Mouse (Mus musculus): ENCODE data around the gene Folr1.

Folr1 gene

DNA sequence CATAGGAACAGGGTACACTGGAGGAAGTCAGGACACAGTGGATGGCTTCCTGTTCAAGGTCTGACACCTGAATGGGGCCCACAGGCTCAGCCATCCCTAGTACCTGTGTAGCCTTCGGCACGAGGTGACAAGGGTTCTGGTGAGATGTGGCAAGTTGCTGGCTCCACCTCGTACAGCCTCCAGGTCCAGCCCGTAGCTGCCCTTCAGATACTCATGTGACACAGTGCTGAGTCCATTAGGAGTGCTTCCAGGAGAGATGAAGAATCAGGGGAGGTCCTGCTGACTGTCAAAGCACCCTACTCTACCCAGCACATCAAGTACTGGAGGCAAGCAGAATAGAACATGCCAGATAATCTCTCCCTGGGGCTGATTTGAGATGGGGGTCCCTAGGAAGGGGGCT lies 38.2 kb downstream of the Folr1 start:
- DNase-seq (ENCODE audit: low spot score), result no peak

DNA sequence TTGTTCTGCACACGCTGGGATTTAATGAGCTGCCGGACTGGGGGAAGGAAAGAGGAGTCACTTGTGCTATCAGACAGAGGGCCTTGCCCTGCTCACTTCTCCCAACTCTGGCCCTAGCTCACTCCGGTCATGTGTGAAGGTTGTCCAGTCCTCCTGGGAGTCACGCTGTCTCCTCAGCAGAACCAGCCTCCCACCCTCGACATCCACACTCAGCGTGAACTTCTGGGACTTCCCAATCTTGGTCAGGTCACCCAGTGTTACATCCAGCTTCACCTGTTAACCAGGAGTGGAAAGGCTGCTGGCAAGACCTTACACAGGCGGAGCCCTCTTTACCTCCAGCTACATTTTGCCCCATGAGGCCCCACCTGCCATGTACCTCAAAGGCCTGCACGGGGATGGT lies 39.2 kb downstream of the Folr1 start:
- no peak for DNase-seq (ENCODE audit: low spot score)

DNA sequence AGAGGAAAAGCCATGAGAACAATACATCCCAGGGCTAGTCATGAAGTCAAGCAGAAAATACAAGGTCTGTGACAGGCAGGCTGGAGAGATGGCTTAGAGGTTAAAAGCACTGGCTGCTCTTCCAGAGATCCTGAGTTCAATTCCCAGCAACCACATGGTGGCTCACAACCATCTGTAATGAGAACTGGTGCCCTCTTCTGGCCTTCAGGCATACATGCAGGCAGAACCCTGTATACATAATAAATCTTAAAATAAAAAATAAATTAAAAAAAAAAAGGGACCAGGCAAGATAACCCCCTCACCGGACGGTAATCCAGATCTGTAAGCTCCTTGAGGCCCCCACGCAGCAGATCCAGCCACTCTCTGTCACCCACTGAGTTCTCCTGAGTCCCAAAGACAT lies 40.2 kb downstream of the Folr1 start:
- no peak for DNase-seq (ENCODE audit: low spot score)

DNA sequence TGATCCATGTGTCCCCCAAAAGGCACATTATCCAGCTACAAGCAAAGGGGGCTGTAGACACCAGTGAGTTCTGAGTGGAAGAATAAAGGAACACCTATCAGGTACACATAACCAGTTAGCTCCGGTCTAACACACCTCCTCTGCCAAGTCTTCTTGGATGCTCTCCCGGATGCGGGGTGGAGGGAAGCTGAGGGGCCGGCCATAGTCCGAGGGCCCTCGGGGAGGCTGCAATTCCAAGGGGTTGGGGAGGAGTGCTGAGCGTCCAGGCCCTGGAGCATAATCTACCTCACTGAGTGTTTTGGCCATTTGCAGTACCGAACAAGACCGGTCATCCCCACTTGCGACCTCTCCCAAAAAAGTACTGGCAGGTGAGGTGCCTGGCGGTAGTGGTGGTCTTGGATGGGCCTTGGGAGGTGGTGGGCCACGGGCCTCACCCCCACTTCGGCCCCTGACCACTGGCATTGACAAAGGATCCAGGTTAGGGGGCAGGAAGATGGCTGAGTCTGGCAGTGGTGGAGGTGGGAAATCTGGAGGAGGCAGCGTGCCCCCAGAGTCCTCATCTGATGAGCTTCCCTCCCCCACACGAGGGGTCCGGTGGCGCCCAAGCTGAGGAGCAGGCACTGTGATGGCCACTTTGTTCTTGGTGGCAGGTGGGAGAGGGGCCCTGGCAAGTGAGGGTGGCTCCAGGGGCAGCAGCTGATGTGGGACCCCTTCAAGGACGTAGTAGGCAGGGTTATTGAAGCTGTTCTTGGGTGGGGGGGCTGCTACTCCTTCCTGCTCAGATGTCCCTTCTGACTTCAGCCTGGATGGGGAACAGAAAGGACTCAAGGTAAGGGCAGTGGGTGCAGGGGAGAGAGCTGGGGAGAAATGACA lies 46.6 kb downstream of the Folr1 start:
- DNase-seq (ENCODE audit: low spot score), result no peak

DNA sequence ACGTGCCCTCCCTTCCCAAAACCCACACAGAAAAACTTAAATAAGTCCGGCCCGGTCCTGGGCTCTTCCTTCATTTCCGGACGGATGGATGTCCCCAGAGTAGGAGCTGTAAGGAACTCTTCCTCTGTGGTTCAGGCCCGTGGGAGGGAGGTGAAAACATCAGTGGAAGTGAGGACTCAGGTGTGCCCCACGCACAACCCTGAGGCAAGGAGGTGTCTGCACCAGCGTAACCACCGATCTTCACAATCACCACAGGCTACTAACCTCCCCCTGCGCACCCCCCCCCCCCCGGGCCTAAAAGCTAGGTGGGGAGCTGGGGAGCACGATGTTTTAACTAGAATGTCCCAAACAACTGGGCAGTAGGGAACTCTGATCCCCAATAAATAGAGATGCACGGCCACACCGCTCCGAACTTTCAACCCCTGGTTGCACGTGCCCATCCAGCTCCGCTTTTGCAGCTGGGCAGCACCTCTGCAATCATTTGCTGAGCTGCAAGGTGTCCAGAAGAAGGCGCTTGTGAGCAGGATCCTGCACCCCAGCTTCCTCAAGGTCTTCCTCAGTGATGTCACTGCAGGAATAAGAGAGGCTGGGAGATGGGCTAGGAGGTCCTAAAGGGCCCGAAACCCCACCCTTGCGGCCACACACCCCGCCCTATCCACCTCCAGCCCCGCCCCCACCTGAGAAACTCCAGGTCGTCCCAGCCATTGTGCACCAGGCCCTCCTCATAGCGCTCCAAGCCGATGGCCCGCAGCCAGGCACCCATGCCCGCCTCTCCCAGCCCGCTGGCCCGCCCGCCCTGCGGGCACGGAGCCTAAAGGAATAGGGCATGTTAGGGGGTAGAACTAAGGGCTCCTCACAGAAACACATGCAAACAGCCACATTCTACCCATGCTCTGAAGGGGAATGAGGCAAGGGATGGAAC lies 47.5 kb downstream of the Folr1 start:
- DNase-seq (ENCODE audit: low spot score), result peak; percentile 61

DNA sequence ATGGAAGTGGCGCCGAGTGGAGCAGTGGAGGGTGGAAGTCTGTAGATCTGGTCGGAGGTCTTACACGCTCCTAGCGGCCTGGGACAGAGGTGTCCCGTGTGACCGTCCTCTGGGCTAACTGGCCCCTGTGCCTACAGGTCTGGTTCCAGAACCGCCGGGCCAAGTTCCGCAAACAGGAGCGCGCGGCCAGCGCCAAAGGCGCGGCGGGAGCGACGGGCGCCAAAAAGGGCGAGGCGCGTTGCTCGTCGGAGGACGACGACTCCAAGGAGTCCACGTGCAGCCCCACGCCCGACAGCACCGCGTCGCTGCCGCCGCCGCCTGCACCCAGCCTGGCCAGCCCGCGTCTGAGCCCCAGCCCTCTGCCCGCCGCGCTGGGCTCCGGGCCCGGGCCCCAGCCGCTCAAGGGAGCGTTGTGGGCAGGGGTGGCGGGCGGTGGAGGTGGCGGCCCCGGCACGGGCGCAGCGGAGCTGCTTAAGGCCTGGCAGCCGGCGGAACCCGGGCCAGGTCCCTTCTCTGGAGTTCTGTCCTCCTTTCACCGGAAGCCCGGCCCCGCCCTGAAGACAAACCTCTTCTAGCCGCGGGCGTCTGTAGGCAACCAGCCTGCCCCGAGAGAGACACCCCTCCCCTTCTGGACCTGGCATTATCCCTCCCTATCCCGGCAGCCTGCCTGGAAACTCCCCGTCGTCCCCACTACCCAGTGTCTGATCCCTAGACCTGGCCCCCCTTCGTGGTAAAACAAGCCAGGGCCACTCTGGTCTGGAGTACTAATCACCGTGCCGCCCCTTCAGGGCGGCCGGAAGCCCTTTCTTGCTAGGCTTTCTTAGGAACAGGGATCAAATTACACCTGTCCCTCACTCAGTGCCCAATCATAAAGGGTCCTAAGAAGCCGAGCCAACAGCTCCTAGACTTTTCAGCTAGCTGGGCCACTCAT lies 48.8 kb downstream of the Folr1 start:
- DNase-seq (ENCODE audit: low spot score), result peak; percentile 66

DNA sequence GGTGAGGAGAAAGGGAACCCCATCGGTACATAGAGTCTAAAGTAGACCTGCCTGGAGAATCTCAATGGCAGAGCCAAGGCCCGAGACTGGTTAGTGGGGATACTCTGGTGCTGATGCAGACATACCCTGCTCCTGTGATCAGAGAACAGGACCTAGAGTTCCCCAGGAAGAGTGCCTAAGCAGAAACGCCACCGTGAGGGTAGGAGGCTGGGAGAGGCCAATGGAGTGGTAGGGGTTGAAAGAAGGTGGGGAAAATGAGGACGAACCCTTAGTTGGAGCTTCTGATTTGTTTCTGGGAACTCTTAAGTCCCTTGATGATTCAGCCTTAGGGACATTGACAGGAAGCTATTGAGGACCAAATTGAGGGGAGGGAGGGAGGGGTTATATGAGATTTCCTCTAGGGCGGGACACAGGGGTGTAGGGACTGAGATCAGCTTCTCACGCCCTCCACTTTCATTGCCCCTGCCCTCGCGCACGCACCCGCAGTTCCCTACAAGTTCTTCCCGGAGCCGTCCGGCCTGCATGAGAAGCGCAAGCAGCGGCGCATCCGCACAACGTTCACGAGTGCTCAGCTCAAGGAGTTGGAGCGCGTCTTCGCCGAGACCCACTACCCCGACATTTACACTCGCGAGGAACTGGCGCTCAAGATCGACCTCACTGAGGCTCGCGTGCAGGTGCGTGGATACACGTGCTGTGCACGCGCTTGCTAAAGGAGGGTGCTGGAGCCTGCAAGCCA lies 50.1 kb downstream of the Folr1 start:
- no peak for DNase-seq (ENCODE audit: low spot score)

DNA sequence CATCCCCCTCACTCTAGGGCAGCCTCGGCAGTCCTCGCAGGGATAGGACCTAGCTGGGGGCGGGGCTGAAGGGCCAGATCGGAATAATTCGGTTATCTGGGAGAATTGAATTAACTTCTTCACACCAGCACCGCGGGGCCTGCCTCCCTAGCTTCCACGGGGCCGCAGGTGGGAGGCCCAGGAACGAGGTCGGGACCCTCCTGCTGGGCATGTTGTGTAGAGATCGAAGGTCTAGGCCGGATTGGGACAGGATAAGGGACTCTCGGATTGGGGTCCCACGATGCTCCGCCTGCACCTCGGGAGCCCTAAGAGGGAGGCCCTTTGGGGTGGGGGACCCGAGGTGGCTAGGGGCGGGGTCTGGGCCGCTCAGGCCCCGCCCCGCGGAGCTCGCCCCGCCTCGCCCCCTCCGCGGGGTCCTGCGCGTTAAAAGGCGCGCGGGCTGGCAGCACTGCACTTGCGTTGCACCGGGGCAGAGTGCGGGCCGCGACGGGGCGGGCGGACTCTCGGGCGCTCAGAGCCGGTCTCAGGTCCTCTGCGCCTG lies 52.7 kb downstream of the Folr1 start, which contains the start of gene Phox2a:
TSS of gene Phox2a (plus strand) at position 453 of the 541 bp plus-strand sequence.
- no peak for DNase-seq (ENCODE audit: low spot score)
